Mouse (Mus musculus): ENCODE results near the gene Nrarp.

- no peak for TF ChIP-seq CTCF (IDR thresholded peaks at IDR 0.05; ENCODE audit: insufficient read depth, low read depth, low read length)
- TF ChIP-seq POLR2A (IDR thresholded peaks at IDR 0.05; ENCODE audit: insufficient read depth, low read depth, low read length) = no peak
Measured at GRCm38 (mm10) chr2:25180973-25181890, 674 bp downstream of the Nrarp start.
